Mouse (Mus musculus) kidney, embryonic 15.5 days (tissue): ENCODE data around the gene Prkcb. TPM values are rescaled to one million over a fixed set of nuclear protein-coding genes. Genes with fewer than 3 reads are reported as not detected.
"Not testable (repeated sequence)": the region's sequence is repeated elsewhere in the genome, so short reads cannot be mapped to it uniquely, and the experiment has no call there.

Source experiments
- ATAC-seq: fragments of 200-750 bp; cut with Nextera tagmentation; replicated peaks from 2 replicates; pipeline ENCODE4 v1.8.0; 2017; ENCODE audit warnings: moderate TSS enrichment; ENCODE audit not compliant: low FRiP score
- H3K27ac ChIP-seq: fragments of 300-500 bp; sonication (generic); 2 replicates; pipeline ENCODE4 v1.5.1; 2015; ENCODE audit warnings: mild to moderate bottlenecking, inconsistent platforms
- H3K27me3 ChIP-seq: fragments of 300-500 bp; sonication (generic); 2 replicates; pipeline ENCODE4 v1.6.1; 2015; ENCODE audit warnings: inconsistent platforms
- H3K36me3 ChIP-seq: fragments of 300-500 bp; sonication (generic); 2 replicates; pipeline ENCODE4 v1.6.1; 2015; ENCODE audit warnings: inconsistent platforms
- H3K4me1 ChIP-seq: fragments of 300-500 bp; sonication (generic); 2 replicates; pipeline ENCODE4 v1.6.1; 2015; ENCODE audit warnings: inconsistent platforms
- H3K4me2 ChIP-seq: fragments of 300-500 bp; sonication (generic); 2 replicates; pipeline ENCODE4 v1.6.1; 2015; ENCODE audit warnings: moderate library complexity, mild to moderate bottlenecking, inconsistent platforms
- H3K4me3 ChIP-seq: fragments of 300-500 bp; sonication (generic); replicated peaks from 2 replicates; pipeline ENCODE4 v1.5.1; 2015; ENCODE audit warnings: mild to moderate bottlenecking, inconsistent platforms
- H3K9ac ChIP-seq: fragments of 300-500 bp; sonication (generic); 2 replicates; pipeline ENCODE4 v1.6.1; 2015; ENCODE audit warnings: mild to moderate bottlenecking, inconsistent platforms
- H3K9me3 ChIP-seq: fragments of 300-500 bp; sonication (generic); replicated peaks from 2 replicates; pipeline ENCODE4 v1.6.1; 2016; ENCODE audit warnings: inconsistent platforms
- WGBS: fragments of 180-500 bp; shearing (Covaris S2); methylation state at CpG from one replicate; pipeline ENCODE4 v1.1.7; 2015; ENCODE audit warnings: mixed read lengths; 5-methylcytosine and 5-hydroxymethylcytosine counted together
- polyA plus RNA-seq: library from polyadenylated mRNA; unstranded; fragments of >200 nt; fragmentation: Nextera tagmentation; extraction: Ambion mirVana; gene quantifications from 2 replicates; pipeline ENCODE4 v1.2.1, GENCODE M21; 2015

The Prkcb gene
- polyA plus RNA-seq: 3.4 and 5.9 TPM in 2 replicates

- H3K36me3 ChIP-seq: no peaks in the 10 kb centered on the region
- H3K4me3 ChIP-seq: peak within 1 kb of the TSS; percentile 57
- H3K9me3 ChIP-seq: no peaks in the 10 kb centered on the region
- ATAC-seq: peak; percentile 91
- peak within 1 kb of the TSS; percentile 95 for H3K4me2 ChIP-seq
- peaks cover 20% of the 10 kb centered on the region for H3K4me1 ChIP-seq
- peaks cover 42% of the 10 kb centered on the region for H3K27me3 ChIP-seq
- WGBS: 6% methylated on average over 42 of the region's 42 CpGs
- peak within 1 kb of the TSS; percentile 31 for H3K9ac ChIP-seq
- H3K27ac ChIP-seq: no peak within 1 kb of the TSS
These were observed at the start of gene Prkcb for GRCm38 (mm10) chr7:122288605-122289242. Gene Prkcb, plus strand, starts transcription at chr7:122288751.

DNA sequence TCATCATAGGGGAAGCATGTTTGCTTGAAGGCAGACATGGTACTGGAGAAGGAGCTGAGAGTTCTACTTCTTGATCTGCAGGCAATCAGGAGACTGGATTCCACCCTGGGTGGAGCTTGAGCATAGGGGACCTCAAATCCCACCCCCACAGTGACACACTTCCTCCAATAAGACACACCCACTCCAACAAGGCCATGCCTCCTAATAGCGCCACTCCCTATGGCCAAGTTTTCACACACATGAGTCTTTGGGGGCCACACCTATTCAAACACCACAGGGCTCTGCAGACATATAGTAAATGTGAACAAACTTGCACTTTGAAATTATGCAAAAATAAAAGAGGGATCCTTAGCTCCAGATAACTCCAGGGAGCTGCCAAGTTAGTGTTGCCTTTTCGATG is 49.6 kb upstream of the Prkcb start:
- no peak overlapping the region for H3K4me3 ChIP-seq
- no peaks in the 10 kb centered on the region for H3K4me1 ChIP-seq
- no peaks in the 10 kb centered on the region for H3K9me3 ChIP-seq
- no peaks in the 10 kb centered on the region for H3K36me3 ChIP-seq
- no peak for ATAC-seq
- no peak overlapping the region for H3K9ac ChIP-seq
- H3K4me2 ChIP-seq: no peak overlapping the region
- no peak overlapping the region for H3K27ac ChIP-seq
- no peaks in the 10 kb centered on the region for H3K27me3 ChIP-seq
- 92% methylated on average over 2 of the region's 2 CpGs for WGBS

DNA sequence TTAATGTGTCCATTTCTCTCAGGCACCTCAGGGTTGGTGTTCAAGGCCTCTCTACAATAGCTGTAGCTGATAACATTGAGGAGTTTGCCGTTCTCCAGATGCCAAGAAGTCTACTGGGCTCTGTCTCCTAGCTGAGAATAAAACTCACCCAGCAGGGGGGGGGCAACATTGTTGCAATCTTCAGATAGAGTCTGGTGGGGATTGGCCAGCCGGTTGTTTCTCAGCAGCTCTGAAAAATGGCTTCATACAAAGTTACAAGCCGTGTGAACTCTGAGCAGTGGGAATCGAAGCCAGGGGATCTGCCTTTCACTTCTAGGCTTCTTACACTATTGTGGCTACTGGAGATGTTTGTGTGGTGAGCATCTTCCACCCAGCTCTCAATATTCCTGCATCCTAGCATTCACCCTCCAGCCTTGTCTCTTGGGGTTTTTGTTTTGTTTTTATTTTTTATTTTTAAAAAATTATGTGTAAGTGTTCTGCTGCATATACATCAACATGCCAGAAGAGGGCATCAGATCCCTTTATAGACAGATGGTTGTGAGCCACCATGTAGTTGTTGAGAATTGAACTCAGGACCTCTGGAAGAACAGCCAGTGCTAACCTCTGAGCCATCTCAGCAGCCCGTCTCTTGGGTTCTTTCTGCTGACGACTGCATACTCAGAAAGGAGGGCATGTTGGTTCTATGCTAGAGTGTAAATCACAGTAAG is 48.0 kb upstream of the Prkcb start:
- no peak for ATAC-seq
- Histone ChIP-seq H3K4me3 (no peak overlapping the region), H3K27me3 (no peaks in the 10 kb centered on the region), H3K9ac (no peak overlapping the region), H3K36me3 (no peaks in the 10 kb centered on the region), H3K4me1 (no peaks in the 10 kb centered on the region), H3K4me2 (no peak overlapping the region), H3K9me3 (no peaks in the 10 kb centered on the region), H3K27ac (no peak overlapping the region)
- WGBS: 82% methylated on average over 6 of the region's 6 CpGs

GRCm38 (mm10) chr7:122242260-122242659 is 46.3 kb upstream of the Prkcb start:
- Histone ChIP-seq H3K9ac (no peak overlapping the region), H3K27me3 (no peaks in the 10 kb centered on the region), H3K4me3 (no peak overlapping the region), H3K36me3 (no peaks in the 10 kb centered on the region), H3K9me3 (no peaks in the 10 kb centered on the region), H3K4me1 (no peaks in the 10 kb centered on the region), H3K4me2 (no peak overlapping the region), H3K27ac (no peak overlapping the region)
- WGBS: 49% methylated on average over 1 of the region's 1 CpGs
- ATAC-seq: no peak

GRCm38 (mm10) chr7:122242744-122243143 is 45.8 kb upstream of the Prkcb start:
- H3K9ac ChIP-seq, H3K4me1 ChIP-seq, H3K4me2 ChIP-seq, ATAC-seq, H3K27ac ChIP-seq, H3K36me3 ChIP-seq, H3K4me3 ChIP-seq, H3K27me3 ChIP-seq, H3K9me3 ChIP-seq: not testable (repeated sequence)

GRCm38 (mm10) chr7:122244166-122244565 is 44.4 kb upstream of the Prkcb start:
- 50% methylated on average over 7 of the region's 7 CpGs for WGBS
- Histone ChIP-seq H3K9ac (no peak overlapping the region), H3K27ac (no peak overlapping the region), H3K9me3 (no peaks in the 10 kb centered on the region), H3K36me3 (no peaks in the 10 kb centered on the region), H3K27me3 (no peaks in the 10 kb centered on the region), H3K4me2 (no peak overlapping the region), H3K4me1 (no peaks in the 10 kb centered on the region), H3K4me3 (no peak overlapping the region)
- ATAC-seq: no peak

GRCm38 (mm10) chr7:122244584-122244983 is 44.0 kb upstream of the Prkcb start:
- Histone ChIP-seq H3K4me1 (no peaks in the 10 kb centered on the region), H3K27ac (no peak overlapping the region), H3K36me3 (no peaks in the 10 kb centered on the region), H3K4me2 (no peak overlapping the region), H3K4me3 (no peak overlapping the region), H3K9me3 (no peaks in the 10 kb centered on the region), H3K9ac (no peak overlapping the region), H3K27me3 (no peaks in the 10 kb centered on the region)
- 79% methylated on average over 8 of the region's 8 CpGs for WGBS
- ATAC-seq: no peak

DNA sequence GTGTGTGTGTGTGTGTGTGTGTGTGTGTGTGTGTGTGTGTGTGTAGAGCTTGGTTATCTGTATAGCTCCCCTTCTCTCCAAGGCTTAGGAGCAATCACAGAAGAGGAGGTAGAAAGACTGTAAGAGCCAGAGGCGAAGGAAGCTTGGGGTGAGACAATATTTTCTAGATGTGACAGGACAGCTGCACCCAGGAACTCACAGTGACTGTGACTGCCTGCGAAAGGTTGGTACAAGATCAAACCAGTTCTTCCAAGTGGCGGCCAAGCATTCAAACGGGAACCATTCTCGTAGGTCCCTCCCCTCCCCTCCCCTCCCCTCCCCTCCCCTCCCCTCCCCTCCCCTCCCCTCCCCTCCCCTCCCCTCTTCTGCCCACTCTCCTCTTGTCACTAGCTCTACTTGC is 42.6 kb upstream of the Prkcb start:
- H3K27me3 ChIP-seq: no peaks in the 10 kb centered on the region
- no peaks in the 10 kb centered on the region for H3K36me3 ChIP-seq

DNA sequence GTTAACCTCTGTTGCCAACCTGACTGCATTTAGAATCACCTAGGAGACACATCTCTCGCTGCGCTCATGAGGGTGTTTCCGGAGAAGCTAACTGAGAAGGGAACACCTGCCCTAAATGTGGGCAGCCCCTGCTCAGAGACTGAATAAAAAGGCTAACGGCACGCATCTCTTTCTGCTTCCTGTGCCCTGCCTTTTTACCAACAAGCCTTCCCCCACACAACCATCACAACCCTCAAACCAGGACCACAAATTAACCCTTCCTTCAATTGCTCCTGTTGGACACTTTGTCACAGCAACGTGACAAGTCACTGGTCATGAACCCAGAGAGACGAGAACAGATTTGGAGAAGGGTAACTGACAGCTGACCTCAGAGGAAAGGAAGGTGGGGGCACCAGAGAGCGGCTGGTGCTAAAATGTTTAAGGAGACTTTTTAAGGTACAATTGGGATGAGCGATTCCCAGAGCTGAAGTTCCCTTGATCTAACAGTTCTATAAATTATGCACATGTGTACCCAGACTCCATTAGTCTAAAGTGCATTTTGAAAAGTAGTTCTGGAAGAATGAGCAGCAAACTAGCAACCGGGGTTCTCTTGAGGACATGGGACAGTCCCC is 41.2 kb upstream of the Prkcb start:
- H3K9me3 ChIP-seq: no peaks in the 10 kb centered on the region
- H3K36me3 ChIP-seq: no peaks in the 10 kb centered on the region
- H3K4me1 ChIP-seq: 0 out of 2 replicates have a peak, but pooled peaks cover 4% of the 10 kb centered on the region
- ATAC-seq: no peak
- H3K4me3 ChIP-seq: no peak overlapping the region
- H3K27me3 ChIP-seq: no peaks in the 10 kb centered on the region
- H3K4me2 ChIP-seq: no peak overlapping the region
- no peak overlapping the region for H3K27ac ChIP-seq
- no peak overlapping the region for H3K9ac ChIP-seq
- WGBS: 73% methylated on average over 10 of the region's 10 CpGs

More for the DNA sequence above, 42.6 kb upstream of the Prkcb start:
- no peaks in the 10 kb centered on the region for H3K9me3 ChIP-seq
- no peak for ATAC-seq
- H3K4me2 ChIP-seq: no peak overlapping the region
- H3K4me1 ChIP-seq: no peaks in the 10 kb centered on the region
- no peak overlapping the region for H3K9ac ChIP-seq
- 68% methylated on average over 5 of the region's 5 CpGs for WGBS
- H3K4me3 ChIP-seq: no peak overlapping the region
- no peak overlapping the region for H3K27ac ChIP-seq

- no peak for ATAC-seq
- Histone ChIP-seq H3K36me3 (no peaks in the 10 kb centered on the region), H3K4me3 (no peak overlapping the region), H3K4me2 (no peak overlapping the region), H3K9me3 (no peaks in the 10 kb centered on the region), H3K27me3 (no peaks in the 10 kb centered on the region), H3K27ac (no peak overlapping the region), H3K9ac (no peak overlapping the region), H3K4me1 (0 out of 2 replicates have a peak, but pooled peaks cover 4% of the 10 kb centered on the region)
- 86% methylated on average over 9 of the region's 9 CpGs for WGBS
These were observed 39.2 kb upstream of the Prkcb start for GRCm38 (mm10) chr7:122249321-122249821.

DNA sequence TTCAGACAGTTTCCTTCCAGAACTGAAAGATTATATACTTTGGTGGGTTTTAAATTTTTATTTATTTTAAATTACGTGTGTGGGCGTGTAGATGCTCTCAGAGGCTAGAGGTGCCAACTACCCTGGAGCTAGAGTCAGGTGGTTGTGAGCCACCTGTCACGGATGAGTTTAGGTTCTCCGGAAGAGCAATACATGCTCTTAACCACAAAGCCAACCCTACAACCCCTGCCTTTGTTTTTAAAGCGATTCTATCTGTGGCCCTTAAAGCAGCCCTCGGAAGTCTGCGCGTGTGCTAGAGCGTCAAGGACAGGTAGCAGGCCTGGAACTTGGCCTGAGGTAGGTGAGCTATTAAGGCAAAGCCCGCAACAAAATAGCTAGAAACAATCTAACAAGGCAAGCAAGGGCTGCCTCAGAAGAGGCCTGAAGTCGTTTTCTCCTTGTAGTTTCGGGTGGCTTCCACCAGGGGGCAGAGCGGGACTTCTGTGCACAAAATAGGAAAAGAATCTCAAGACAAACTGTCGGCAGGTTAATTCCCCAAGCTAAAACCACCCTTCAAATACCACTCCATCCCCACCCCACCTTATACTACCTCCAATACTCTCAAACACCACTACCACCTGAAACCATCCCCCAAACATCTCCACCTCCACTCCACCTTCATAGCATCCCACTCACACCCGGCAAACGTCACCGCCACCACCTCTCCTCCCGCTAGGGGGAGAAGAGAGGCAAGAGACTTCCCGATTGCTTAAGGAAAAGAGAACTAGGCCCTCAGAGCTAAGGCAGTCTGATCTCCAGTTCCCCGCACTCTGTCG is 37.1 kb upstream of the Prkcb start:
- H3K9ac ChIP-seq: no peak overlapping the region
- H3K4me2 ChIP-seq: peak overlapping the region; percentile 39; the same call in 1 of the 2 replicates
- 0 out of 2 replicates have a peak, but pooled peaks cover 4% of the 10 kb centered on the region for H3K4me1 ChIP-seq
- no peak overlapping the region for H3K4me3 ChIP-seq
- no peaks in the 10 kb centered on the region for H3K36me3 ChIP-seq
- 30% methylated on average over 21 of the region's 21 CpGs for WGBS
- H3K27ac ChIP-seq: no peak overlapping the region
- H3K27me3 ChIP-seq: no peaks in the 10 kb centered on the region
- ATAC-seq: peak; percentile 62
- H3K9me3 ChIP-seq: no peaks in the 10 kb centered on the region
